Mouse (Mus musculus): Measurements from ENCODE around the gene Anapc5.

Gene Anapc5

DNA sequence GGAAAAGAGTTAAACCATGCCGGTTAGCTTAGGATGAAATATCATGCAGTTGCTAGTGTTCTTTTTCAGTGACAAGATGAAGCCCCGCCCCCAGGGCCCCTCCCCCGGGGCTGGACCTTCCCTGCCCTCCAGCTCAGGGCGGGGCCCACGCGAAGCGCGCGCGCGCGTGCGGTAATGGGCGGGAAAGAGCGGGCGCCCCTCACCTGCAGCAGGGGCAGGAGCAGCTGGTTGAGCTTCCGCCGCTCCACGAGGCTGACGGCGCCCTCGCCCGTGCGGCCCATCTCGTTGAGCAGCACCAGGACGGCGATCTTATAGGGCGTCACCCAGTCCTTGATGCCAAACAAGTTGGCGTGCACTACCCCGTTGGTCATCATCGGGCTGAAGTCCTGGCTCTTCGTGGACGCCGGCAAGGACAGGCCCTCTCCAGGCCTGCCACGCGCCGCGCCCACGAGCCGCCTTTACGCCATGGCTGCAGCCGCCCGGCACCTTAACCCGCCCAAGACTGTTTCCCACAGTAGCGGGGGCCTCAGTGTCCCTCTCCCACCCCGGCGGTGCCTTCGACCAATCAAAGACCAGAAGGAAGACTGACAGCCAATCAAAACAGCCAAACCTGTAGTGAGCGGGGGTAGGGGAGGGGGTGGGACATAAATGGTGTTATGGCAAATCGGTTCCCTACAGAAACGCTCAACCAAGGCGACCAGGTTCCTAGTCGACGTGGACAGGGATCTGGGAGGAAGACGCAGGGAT lies at the start of gene Anapc5:
Gene Anapc5, minus strand, starts transcription at position 563 of the 747 bp plus-strand sequence.
- peak; percentile 90 for DNase-seq (ENCODE audit: low spot score)

DNA sequence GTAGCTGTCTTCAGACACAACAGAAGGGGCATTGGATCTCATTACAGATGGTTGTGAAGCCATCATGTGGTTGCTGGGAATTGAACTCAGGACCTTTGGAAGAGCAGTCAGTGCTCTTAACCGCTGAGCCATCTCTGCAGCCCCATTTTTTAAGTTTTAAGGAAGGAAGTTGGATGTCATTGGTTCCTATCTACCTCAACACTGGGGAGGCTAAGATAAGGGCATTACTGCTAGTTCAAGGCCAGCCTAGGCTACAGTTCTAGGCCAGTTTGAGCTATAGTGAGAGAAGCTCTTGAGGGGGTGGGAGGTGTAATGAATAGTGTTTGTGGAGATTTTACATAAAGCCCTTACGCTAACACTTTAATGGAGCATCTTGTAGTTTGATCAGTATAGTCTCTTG lies 41.9 kb upstream of the Anapc5 start:
- DNase-seq (ENCODE audit: low spot score) = no peak

DNA sequence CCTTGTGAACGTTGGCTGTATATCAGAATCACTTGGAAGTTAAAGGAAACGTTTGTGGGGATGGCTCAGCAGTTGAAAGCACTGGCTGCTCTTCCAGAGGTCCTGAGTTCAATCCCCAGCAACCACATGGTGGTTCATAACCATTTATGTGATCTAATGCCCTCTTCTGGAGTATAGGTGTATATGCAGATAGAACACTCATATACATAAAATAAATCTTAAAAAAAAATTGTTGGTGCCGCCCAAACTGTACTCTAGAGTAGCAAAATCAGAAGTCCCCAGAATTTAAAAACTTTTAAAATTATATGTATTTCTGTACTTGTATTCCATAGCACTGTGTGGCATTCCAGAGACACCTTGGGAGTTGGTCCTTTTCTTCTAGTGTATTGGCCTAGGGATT lies 34.7 kb upstream of the Anapc5 start:
- DNase-seq (ENCODE audit: low spot score) = no peak

DNA sequence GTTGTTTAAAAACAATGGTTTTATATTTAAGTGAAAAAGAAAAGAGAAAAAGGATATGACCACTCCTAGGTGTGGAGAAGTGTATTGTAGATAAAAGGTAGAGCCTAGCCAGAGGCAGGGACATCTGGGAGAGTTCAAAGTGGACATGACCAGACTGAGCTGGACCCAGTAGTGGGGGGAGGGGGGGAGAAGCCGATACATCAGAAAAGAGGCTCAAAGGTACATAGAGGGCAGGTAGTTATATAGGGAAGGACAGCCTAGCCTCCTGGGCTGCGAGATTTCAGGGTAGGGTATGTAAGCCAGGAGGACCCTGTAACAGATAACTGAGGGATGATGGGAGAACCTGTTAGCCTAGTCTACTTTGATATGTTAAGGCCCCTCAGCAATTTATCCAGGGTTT lies 31.5 kb upstream of the Anapc5 start:
- no peak for DNase-seq (ENCODE audit: low spot score)

DNA sequence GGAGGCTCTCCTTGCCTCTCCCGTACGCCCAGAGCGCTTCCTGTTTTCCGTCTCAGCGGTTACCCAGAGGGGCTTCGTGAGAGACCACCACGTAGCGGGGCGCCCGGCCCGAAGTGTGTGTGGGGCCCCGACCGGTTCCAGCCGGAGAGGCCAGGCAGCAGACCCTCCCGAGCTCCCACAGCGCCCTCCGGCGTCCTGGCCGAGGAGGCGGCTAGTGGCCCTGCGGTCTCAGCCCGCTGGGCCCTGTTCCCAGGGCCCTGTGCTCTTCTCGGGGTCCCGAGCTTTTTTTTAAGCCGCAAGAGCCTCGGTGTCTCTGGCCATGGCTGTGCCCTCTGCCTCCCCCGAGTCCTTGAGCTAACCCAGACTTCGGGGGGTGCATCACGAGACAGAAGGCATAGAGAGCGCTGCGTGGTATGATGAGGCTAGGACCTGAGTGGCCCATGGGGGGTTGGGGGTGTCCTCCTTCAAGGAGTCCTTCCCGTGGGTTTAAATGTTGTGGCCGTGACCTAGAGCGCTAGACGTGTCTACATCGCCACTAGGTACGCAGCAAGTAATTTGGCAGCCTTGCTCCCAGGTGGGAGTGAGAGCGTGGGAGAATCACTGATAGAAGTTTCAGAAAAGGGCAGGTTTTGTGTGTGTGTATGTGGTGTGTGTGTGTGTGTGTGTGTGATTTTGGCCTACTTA lies 29.3 kb upstream of the Anapc5 start:
- no peak for DNase-seq (ENCODE audit: low spot score)

DNA sequence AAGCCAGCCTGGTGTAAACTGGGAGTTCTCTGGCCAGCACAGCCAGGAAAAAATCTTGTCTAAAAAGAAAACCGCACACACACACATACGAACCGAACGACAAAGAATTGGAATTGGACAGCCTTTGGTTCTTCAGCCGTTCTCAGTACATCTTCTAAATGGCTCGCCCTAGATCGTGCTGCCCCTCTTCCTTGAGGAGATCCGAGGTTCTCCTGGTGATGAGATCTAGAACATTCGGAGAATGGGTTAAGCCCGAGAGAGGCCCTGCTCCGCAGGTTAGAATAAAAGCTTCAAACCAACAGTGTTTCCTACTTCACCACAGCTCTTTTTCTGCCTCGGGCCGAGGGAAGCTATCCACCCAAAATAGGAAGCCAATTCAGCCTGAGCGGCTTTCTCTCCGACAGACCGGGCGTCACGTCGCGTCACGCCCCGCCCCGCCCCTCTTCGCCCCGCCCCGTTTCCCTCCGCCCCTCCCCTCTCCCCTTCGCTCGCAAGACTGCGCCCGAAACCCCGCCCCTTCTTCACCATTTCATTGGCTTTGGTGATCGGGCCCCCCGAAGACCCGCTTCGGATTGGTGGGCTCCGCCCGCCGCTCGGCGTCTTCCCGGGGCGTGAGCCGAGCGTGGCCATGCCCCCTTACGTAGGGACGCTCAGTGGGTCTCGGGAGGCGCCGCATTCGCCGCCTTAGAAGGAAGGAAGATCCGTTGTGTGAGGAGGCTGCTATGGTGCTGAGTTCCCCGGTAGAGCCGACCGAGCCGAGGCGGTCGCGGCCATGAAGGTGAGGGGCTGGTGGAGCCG lies 28.6 kb upstream of the Anapc5 start, which contains the start of gene Rnf34:
Gene Rnf34, plus strand, starts transcription at position 528 of the 798 bp plus-strand sequence.
- DNase-seq (ENCODE audit: low spot score) = peak; percentile 98

DNA sequence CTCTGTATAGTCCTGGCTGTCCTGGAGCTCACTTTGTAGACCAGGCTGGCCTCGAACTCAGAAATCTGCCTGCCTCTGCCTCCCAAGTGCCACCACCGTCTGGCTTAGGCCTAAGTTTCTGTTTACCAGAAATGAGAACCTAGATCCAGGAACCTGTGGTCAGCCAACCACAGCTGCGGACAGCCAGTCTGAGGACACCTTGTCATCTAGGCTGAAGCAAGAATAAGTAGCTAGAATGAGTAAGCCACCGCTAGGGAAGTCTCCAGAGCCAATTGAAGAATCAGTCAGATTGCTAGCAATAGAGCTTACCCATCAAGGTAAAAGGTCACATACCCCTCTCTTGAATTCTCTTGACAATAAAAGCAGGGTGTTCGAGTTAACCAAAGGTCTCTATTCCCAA lies 22.7 kb upstream of the Anapc5 start:
- no peak for DNase-seq (ENCODE audit: low spot score)

DNA sequence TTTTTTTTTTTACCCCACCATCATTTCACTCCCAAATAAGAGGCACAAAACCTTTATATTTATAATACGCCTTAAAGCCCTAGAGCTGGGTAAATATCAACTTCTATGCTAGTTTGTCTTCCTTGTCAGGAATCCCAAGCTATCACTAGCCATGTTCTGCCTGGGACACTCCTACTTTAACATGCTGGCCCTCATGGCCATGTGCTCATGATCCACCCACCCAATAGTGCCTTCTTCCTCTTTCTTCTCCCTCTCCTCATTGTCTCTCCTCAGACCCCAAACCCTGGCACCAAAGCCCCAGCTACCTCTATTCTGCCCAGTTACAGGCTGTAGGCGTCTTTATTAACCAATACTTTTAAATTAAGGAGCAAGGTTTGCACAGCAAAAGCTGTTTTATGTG lies 20.0 kb upstream of the Anapc5 start:
- DNase-seq (ENCODE audit: low spot score) = no peak

DNA sequence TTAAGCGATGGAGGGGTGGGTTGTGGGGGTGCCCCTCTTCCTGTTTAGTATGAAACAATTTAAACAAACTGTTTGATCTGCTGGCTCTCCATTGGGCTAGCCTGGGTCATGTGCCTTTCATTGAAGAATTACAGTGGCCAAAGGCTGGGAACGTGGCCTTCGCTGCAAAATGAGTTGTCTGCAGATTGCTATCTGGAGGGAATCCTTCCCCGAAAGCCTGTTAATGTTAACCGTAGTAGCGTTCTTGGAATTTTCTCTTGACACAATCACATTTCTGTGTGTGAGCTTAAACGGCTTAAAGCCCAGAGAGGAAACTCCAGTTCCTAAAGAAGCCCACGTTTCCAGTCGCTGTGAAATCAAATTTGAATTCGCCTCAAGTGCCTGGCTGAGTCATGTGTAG lies 11.9 kb upstream of the Anapc5 start:
- no peak for DNase-seq (ENCODE audit: low spot score)

DNA sequence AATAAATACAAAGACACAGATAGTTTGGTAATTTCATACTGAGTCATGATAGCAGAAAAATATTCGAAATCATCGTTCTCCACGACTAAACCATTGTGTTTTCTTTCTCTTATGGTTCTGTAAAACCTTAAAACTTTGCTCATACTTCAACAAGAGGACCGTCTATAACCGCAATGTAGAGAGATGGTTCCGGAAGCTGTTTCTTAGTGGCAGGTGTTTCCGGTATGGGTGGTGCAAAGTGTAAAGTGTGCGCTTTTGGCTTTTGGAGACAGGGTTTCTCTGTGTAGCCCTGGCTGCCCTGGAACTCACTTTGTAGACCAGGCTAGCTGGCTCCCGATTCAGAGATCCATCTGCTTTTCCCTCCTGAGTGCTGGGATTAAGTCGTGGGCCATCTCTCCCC lies 11.4 kb upstream of the Anapc5 start:
- no peak for DNase-seq (ENCODE audit: low spot score)

DNA sequence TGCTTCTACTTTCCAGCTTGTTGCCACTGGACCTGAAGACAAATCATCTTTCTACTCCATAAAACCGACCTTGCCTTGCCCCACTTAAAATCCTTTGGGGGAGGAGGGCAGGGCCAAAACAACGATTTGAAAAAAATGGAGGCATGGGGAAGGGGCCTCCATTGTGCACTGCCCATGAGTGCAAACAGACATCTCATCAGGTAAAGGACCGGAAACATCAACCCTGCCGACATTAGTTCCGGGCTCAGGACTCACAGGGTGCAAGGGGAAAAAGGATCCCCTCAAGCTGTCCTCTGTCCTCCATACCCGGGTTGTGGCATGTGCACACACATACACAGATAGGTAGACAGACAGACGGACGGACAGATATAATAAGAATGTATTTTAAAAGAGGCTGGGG lies 4.0 kb upstream of the Anapc5 start:
- DNase-seq (ENCODE audit: low spot score) = no peak

DNA sequence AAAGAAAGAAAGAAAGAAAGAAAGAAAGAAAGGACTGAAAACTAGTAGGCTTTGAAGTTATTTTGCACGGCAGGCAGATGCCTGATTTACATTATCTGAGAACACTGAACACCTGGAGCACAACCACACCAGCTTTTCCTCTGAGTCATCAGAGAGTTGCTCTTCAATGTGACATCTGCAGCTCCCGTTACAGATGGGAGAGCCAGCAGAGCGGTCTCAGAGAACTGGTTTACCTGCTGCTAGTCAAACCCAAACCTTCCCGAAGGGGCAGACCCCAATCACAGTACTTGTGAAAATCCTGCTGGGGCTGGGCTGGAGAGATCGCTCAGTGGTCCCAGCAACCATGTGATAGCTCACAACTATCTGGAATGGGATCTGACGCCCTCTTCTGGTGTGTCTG lies 3.3 kb upstream of the Anapc5 start:
- DNase-seq (ENCODE audit: low spot score) = no peak

DNA sequence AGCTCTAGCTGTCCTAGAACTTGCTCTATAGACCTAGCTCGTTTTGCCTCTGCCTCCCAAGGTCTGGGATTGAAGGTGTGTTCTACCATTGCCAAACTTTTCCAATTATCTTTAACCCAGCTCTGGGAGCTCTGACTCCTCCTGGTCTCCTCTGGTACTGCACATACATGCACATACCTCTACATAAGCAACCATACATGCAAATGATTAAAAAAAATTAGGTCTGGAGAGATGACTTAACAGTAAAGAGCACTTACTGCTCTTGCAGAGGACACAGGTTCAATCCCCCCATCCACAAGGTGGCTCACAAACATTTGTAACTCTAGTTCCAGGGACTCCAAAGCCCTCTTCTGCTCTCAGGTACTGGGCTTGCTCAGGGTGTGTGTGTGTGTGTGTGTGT lies 2.8 kb upstream of the Anapc5 start:
- no peak for DNase-seq (ENCODE audit: low spot score)

DNA sequence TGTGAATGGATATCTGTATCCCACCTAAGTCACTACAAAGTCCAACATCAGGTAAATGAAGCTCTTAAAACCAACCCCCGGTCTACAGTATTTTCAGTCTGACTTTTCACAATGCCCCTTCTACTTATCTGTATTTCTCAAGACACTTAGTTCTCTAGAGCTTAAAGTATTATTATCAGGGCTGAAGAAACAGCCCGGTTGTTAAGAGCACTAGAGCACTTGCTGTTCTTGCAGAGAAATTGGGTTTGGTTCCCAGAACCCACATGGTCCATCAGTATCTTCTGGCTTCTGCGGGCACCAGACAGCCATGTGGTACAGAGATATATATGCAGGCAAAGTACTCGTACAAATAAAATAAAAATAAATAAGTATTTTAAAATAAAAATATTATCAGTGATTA lies 1.3 kb upstream of the Anapc5 start:
- DNase-seq (ENCODE audit: low spot score) = no peak

DNA sequence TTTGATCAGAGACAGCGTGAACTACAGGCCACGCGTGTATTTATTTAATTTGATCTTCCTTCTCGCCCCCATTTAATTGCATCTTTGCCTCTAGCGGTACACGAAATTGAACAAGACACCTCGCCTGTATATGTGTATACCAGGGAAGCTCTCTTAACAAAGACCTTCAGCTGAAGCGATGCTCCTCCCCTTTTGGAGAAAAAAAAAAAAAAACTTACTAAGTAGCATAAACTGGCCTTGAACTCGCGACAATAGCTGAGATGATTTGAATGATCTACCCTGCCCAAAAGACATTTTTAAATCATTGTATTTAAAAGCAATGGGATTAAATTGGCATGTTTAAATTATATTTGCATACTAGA lies 366 bp upstream of the Anapc5 start:
- no peak for DNase-seq (ENCODE audit: low spot score)

DNA sequence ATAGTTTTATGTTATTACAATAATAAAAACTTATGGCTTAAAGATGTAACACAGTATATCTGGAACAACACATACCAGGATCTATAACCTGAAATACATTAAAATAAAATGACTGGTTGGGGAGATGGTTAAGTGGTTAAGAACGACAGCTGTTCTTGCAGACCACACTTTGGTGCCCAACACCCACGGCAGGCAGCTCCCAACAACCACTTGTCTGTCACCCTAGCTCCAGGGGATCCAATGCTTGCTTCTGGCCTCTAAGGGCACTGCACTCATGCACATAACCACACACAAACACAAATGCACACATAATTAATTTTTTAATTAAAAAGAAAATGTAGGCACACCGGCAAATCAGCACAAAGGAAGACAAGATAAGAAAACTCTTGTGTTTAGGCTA lies 8.4 kb downstream of the Anapc5 start:
- no peak for DNase-seq (ENCODE audit: low spot score)

DNA sequence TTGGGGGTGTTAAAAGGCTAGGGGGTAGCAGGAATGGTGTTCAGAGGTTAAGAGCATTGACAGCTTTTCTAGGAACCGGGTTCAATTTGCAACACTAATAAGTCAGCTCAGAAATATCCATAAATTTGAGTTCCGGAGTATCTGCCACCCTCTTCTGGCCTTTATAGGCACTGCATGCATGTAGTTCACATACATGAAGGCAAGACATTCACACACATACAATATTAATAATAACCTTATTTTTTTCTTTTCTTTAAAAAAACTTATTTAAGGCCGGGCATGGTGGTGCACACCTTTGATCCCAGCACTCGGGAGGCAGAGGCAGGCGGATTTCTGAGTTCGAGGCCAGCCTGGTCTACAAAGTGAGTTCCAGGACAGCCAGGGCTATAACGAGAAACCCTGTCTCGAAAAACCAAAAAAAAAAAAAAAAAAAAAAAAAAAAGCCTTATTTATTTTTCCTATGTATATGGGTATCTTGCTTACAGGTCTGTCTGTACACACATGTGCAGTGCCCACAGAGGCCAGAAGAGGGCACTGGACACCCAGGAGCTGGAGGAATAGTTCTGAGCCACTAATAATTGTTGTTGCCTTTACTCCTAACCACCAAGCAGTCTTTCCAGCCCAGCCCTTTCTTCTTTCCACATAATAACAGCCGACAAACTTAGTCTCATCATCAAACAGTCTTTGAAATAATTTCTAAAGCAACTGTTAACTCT lies 9.6 kb downstream of the Anapc5 start:
- no peak for DNase-seq (ENCODE audit: low spot score)

DNA sequence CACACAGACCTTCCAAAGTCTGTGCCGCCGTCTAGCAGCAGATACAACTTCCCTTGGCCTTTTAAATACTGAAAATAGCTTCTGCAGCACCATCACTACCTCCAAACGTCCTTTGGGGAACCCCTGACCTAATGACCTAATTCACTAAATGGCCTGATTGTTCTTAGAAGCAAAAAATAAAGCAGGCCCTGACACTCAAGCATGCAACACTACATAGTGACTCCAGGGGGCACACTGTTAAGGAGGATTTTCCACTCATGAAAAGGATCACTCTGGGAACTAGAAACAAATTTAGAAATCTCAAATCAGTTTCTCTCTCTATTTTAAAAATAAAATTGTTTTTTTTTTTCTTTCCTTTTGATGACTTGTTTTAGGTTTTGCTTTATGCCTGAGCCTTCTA lies 15.6 kb downstream of the Anapc5 start:
- no peak for DNase-seq (ENCODE audit: low spot score)

DNA sequence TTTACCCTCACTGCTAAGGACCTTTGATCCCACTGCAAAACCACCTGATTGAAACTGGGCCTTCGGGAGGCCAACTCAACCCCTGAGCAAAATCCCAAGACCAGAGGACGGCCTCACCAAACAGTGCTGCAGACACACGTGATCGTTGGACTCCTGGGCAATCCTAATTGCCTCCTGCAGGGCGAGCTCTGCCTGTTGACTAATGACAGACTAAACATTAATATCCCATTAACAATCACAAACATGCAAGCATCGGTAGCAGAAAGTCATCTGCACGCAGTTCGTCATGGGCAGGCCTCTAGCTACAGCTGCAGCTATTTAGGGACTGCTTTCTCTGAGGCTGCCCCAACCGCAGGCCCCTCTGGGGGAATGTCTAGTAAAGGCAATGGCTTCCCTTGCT lies 18.4 kb downstream of the Anapc5 start:
- no peak for DNase-seq (ENCODE audit: low spot score)

DNA sequence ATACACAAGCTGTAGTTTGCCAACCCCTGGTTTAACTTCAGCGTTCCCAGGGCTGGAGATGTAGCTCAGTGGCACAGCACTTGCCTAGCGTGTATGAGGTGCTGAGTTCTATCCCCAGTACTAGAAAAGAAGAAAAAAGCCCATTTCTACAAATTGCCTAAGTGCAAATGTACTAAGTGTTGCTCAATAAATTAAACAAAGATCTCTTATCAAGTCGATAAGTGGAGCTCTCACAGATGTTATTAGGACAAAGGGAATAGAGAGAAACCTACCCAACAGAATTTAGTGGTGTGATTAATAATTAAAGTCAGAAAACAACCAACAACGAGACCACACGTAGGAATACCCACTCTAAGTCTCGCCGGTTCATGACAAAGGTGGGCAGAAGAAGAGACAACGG lies 19.5 kb downstream of the Anapc5 start:
- no peak for DNase-seq (ENCODE audit: low spot score)

DNA sequence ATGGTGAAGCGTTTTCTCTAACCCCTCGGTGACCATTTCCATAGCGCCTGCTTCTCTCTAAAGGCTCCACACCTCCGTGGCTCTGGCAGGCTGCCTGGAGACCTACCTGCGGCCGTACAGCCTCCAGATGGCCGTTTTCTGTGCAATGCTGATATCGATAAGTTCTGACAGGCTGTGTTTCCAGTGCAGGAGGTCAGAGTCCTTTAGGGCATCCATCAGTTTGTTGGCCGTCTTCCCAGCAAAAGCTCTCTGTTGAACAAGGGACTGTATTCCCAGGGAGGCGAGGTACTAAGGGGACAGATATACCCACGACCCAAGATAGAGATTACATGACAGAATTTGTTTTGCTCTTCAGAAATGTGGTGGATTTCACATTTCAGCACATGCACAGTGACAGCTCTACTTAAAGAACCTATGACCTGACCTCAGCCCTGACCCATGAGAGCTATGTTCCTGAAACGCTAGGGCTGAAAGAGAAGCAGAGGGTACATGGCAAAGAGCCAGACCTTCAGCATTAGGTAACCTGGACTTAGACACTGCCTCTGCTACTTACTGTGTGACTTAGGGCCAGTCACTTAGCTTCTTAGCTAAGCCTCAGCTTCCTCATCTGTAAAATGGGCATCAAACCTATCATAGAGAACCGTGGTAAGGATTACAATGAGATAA lies 20.7 kb downstream of the Anapc5 start:
- DNase-seq (ENCODE audit: low spot score) = no peak
